Mouse (Mus musculus) right cerebral cortex, postnatal 4 days (tissue): ENCODE measurements around the gene Mab21l3.
"Not testable (repeated sequence)": the region's sequence is repeated elsewhere in the genome, so short reads cannot be mapped to it uniquely, and the experiment has no call there.

ENCODE experiments used
- DNase-seq: peaks from one replicate; pipeline ENCODE4 v3.0.0-alpha.2; 2022

Gene Mab21l3

GRCm38 (mm10) chr3:101839327-101839726 is 9.4 kb downstream of the Mab21l3 start:
- DNase-seq: no peak

GRCm38 (mm10) chr3:101836971-101837370 is 11.8 kb downstream of the Mab21l3 start:
- DNase-seq: no peak

GRCm38 (mm10) chr3:101836532-101836931 is 12.2 kb downstream of the Mab21l3 start:
- no peak for DNase-seq

GRCm38 (mm10) chr3:101836045-101836444 is 12.7 kb downstream of the Mab21l3 start:
- peak; percentile 37 for DNase-seq

GRCm38 (mm10) chr3:101831189-101831858 is 17.4 kb downstream of the Mab21l3 start:
- no peak for DNase-seq

- no peak for DNase-seq
Measured at GRCm38 (mm10) chr3:101829881-101830616, 18.7 kb downstream of the Mab21l3 start.

GRCm38 (mm10) chr3:101828595-101828994 is 20.2 kb downstream of the Mab21l3 start:
- no peak for DNase-seq

- DNase-seq: no peak
Measured at GRCm38 (mm10) chr3:101827220-101827715, 21.5 kb downstream of the Mab21l3 start.

- no peak for DNase-seq
Measured at GRCm38 (mm10) chr3:101824338-101824737, 24.4 kb downstream of the Mab21l3 start.

GRCm38 (mm10) chr3:101822052-101822451 is 26.7 kb downstream of the Mab21l3 start:
- no peak for DNase-seq

- DNase-seq: not testable (repeated sequence)
Measured at GRCm38 (mm10) chr3:101820708-101821107, 28.1 kb downstream of the Mab21l3 start.

- DNase-seq: no peak
Measured at GRCm38 (mm10) chr3:101816006-101816405, 32.8 kb downstream of the Mab21l3 start.

GRCm38 (mm10) chr3:101814790-101815189 is 34.0 kb downstream of the Mab21l3 start:
- DNase-seq: no peak

- peak; percentile 66 for DNase-seq
Measured at GRCm38 (mm10) chr3:101812341-101812962, 36.3 kb downstream of the Mab21l3 start.

- DNase-seq: no peak
Measured at GRCm38 (mm10) chr3:101811931-101812330, 36.8 kb downstream of the Mab21l3 start.

GRCm38 (mm10) chr3:101807646-101808045 is 41.1 kb downstream of the Mab21l3 start:
- DNase-seq: no peak

- DNase-seq: no peak
Measured at GRCm38 (mm10) chr3:101806941-101807340, 41.8 kb downstream of the Mab21l3 start.

- peak; percentile 87 for DNase-seq
Measured at GRCm38 (mm10) chr3:101806149-101806548, 42.6 kb downstream of the Mab21l3 start.

- no peak for DNase-seq
Measured at GRCm38 (mm10) chr3:101805562-101806004, 43.2 kb downstream of the Mab21l3 start.

- no peak for DNase-seq
Measured at GRCm38 (mm10) chr3:101804971-101805561, 43.7 kb downstream of the Mab21l3 start.

GRCm38 (mm10) chr3:101804331-101804730 is 44.4 kb downstream of the Mab21l3 start:
- no peak for DNase-seq

- DNase-seq: no peak
Measured at GRCm38 (mm10) chr3:101803764-101804163, 45.0 kb downstream of the Mab21l3 start.

GRCm38 (mm10) chr3:101802746-101803145 is 46.0 kb downstream of the Mab21l3 start:
- no peak for DNase-seq
